Mouse (Mus musculus): Measurements from ENCODE around the gene Cpz.

DNA sequence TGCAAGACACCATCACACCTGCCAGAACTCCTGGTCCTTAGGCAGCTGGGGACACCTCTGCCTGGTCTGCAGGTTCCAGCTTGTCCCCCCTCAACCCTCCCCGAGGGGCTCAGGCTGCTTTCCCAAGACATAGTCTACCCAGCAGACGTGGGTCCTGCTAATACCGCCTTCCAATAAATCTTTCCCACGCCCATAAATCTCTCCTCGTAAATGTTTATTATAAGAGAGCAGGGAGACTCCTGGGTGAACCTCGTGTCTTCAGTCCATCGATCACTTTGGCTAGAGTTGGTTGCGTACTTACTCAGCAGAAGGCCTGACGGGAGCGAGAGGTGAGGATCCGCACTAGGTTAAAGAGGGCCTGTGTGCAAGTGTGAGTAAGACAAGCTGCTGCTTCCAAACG lies 31.7 kb downstream of the Cpz start:
- no peak for TF ChIP-seq GATA1 (IDR thresholded peaks at IDR 0.05; ENCODE audit: low read length)
- no peak for TF ChIP-seq TAL1 (IDR thresholded peaks at IDR 0.05; ENCODE audit: low read length)
